Mouse (Mus musculus): ENCODE results near the gene Eef2kmt. TPM values are rescaled to one million over a fixed set of nuclear protein-coding genes. Genes with fewer than 3 reads are reported as not detected.

The Eef2kmt gene
- total RNA-seq, 2 experiments from 2014 or later, result 5.2 to 5.6 TPM

DNA sequence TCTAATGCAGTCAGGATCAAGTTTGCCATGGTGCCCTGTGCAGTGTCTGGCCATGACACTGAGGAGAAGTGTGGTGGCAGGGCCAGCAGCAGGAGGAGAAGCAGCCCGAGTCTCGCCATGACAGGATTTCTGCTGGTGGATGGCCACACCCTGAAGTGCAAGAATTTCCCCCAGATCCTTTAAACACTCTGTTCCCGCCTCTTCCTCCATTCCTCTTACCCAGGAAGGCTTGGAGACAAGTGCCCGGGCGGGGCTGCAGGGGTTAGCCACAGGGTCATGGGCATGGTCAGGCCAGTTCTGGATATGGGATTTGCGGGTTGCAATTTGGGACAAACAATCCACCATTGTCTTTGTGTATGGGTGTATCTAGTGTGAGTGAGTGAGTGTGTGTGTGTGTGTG, 33.6 kb downstream of the Eef2kmt start, which contains the start of gene AU021092:
Gene AU021092 (minus strand): TSS at position 160 of the 400 bp plus-strand sequence.
- DNase-seq, result no peak

DNA sequence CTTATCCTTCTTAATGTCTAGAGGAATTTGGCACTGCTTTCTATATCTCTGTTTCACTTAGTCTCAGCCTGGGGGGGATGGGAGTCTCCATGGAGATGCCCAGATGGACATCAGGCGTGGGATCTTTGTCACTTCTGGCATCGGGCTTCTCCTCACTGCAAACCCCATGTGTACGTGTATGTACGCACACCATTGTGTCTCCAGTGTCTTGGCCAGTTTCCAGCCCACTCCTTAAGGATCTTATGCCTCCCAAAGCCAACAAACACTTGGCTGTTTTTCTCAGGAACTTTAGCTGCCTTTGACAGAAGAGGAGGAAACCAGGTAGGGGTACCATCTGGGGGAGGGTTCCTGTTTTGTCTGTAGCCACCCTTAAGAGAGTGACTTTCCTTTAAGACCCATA, 34.4 kb downstream of the Eef2kmt start:
- no peak for DNase-seq

DNA sequence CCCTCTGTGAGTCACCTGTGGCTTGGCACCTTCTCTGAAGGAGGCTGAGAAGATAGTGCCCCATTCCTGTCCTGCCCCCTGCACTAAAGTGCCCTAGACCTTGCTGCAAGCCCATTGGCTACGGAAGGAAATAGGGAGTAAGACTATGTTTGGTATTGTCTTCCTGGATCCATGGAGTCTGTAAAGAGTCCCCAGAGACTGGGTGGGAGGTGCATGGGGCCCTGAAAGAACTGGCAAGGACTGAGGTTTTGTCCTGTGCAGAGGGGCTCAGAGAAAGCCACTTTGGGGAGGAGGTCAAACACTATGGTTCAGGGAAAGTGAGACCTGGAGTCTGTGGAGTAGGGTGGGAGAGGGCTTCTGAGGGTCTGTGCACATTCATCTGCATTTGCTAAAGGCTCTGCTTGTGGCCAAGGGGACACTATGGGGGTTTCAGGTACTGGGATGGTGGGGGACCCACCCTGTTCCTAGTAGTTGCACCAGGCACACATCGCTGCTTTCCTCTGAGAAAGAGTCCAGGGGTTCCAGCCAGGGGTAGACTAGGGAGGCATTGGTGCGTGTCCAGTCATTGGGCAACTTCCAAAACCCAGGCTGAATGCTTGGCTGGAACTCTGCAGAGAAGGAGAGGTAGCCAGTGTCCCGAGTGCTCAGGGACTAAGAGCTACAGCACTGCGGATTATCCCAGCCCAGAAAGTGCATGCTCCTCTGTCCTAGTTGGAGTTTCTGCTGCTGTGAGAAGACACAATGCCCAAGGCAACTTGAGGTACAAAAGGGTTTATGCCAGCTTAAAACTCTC, 38.2 kb downstream of the Eef2kmt start:
- DNase-seq, result no peak

DNA sequence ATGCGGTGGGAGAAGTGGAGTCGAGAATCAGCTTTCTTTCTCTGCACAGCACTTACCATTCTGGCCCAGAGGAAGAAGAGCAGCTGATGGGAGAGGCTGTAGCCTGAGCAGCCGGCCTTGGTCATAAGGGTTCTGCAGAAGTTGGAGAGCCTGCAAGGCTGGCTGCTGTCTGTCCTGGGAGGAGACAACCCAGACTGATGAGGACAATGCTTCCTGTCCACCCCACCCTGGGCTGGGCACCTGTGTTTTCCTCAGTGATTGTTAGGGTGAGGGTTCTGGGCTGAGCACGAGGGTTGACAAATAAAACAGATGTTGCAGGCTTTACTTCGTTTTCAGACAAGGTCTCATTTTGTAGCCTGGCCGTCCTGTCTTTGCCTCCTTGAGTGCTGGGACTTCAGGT, 39.1 kb downstream of the Eef2kmt start:
- DNase-seq, result no peak

DNA sequence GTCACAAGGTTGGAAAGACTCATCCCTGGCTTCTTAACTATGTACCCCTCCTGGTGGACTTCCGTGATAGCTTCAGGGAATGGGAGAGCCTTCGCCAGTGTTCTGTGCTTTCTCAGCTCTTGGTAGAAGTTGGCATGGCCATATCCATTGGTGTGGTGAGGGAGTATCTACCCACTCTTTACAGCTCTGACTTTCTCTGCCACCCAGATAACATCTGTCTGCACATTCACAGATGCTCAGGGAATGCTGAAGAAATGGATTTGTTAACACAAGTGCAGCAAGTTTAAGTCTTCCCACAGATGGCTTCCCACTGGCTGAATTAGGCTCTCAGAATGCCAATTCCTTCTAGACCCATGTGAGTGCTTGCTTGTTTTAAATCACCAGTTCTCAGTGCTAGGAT, 41.7 kb downstream of the Eef2kmt start:
- DNase-seq, result no peak

DNA sequence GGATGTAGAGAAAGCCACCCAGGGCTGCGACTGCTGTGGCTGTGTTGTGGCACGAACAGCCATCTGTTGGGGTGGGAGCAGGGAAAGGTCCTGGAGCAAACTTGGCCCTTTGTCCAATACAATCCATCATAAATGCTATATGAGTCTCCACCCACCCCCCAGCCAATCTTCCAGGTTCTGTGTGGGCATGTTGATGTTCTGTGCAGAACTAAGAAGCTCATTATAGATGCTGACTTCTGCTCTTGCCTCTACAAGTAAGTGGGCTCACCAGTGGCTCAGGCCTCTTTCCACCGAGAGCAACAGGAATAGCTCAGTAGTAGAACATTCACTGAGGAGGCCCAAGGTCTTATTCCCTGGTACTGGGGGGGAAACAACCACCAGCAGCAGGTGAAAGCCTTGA, 43.6 kb downstream of the Eef2kmt start:
- DNase-seq, result no peak

DNA sequence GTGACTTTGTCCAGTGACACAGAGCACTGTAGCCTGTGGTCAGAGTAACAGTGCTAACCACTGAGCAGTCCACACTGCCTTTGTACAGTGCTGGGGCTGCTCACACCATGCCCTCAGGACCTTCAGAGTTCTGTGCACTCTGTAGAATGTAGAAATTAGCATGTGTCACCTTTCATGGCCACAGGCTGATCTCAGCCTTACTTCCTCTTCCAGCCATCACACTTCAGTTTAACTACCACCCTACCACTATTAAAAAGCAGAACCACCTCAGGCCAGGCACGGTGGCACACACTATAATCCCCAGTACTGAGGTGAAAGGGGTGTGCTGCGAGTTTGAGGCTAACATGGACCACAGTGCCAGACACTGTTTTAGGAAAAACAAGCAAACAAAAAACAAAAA, 45.4 kb downstream of the Eef2kmt start:
- DNase-seq, result no peak

DNA sequence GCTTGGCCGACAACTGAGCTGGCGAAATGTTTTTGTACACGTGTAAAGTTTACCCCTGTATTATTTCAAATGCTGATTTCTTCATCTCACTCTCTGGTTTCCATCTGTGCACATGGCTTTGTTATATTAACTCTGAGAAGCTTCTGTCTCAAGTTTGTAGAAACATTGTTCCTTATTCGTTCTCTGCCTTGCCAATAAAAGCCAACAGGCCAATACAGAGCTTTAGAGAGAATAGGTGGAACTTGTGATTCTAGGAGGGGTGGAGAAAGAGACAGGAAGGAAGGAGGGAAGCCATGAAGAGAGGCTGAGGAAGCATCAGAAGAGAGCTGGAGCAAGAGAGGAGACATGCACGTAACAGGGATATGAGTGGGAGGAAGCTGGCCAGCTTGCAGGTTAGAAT, 49.7 kb downstream of the Eef2kmt start:
- no peak for DNase-seq

DNA sequence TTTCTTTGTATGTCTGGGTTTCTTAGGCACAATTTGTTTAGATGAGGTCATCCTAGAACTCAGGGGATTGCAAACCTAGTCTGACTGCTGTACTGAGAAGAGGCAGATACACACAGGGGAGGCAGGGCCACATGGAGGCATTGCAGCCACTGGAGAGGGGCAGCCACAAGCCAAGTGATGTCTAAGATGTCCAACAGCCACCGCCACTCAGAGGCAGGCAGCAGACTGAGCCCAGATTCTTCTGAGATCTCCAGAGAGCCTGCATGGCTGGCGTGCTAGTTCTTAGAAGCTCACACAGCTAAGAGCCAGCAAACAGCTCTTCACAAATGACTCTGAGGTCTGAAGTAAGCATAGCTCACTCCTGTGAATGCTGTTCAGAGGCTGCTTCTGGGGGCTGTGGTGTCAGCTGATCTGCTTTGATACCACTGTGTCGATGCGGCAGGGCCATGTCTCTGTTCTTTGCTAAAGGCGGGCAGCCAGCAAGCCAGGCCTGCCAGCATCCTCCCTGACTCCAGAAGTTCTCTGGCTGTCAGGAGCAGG, 50.3 kb downstream of the Eef2kmt start:
- DNase-seq, result no peak

DNA sequence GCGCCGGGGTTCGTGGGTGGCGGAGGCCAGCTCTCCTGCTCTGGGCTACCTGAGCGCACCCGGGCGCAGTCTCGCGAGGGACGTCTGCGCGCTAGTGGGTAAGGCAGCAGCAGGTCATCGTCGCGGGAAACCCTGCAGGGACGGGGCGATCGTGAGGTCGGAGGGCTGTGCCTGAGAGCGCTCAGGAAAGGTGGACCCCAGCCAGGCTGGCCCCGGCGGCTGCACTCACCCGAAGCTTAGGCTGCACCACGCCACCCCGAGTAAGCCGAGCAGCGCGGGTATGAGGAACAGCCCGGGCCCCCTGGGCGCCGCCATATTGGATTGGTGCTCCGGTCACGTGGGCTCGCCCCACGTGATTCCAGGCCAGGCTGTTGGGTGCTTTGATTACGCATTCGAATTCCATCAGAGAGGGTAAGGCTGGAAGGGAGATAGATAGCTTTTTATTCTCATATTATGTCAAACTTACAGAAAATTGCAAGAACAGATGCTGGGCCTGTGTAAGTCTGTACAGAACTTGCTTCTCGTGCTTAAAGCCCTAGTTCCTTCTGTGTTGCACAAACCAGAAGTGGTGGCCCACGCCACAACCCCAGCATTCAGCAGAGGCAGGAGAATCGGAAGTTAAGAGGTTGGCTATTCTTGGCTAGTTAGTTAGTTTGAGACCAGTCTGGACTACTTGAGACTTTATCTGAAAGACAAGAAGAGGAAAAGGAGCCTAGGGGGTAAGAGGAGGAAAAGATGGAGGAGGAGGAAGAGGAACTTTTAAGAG, 51.9 kb downstream of the Eef2kmt start, which contains the start of gene Nagpa:
Gene Nagpa (minus strand): TSS at position 345 of the 766 bp plus-strand sequence.
- DNase-seq, result peak; percentile 72 to 75

DNA sequence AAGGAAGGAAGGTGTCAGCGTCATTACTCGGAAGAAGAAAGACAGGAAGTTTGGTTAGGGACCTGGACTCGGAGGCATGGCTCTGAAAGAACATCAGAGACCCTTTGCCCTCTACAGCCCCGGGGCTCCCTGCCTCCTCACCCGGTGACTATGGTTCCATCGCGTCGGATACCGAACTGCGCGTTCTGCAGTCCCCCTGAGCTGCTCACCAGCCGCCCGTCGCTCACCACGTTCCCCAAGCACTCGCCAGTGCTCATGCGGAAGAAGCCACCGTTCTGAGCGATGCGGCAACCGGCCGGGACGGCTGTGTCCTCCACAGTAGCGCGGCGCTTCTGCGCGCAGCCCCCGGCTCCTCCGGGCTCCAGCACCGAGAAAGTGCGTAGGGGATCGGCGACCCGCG, 52.6 kb downstream of the Eef2kmt start:
- DNase-seq, result no peak

DNA sequence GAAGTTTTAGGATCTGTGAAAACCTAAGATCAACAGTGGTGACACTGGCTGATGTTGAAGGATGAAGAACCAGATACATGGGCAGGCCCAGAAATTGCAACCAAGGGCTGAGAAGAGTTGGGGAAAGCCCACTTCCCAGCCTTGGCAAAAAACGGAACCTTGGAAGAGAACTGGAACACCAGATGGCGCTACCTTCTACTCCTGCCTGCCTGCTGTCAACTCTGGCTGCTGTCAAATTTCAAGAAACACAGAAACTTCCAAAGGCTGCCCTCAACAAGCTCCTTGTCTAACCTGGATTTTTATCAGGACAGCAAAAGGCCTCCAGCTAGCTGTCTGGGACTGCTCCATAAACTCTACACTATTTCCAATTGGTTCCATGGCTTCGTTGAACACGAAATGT, 53.1 kb downstream of the Eef2kmt start:
- DNase-seq, result peak in 1 of 2 experiments; percentile 34

DNA sequence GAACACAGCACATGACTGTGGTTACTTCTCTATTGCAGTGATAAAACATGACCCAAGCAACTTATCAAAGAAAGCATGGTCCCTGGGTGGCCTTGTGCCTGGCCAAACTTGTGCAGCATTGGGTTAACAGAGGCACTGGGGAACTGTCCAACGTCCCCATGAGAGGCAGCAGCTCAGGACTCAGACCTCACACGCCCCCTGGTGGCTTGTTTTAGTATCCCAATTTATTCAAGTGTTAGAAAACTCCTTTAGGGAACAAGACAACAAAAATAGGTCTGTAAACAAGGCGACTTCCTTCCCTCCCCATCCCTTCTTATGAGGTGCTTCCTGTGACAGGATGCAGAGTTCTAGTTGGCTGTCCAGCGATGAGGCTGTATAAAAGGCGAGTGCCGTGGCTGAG, 60.7 kb downstream of the Eef2kmt start:
- no peak for DNase-seq

Small RNA genes lying within 50 kb of the gene (microRNA-seq; reads per million reads assigned to microRNA genes)
- gene Gm23689, result 0 reads per million in 2 experiments
- gene Gm26095, result 0 reads per million in 2 experiments
- gene Mir6364, result 0 reads per million in 2 experiments

Other genes with a start within 250 kb of the Eef2kmt start
- gene Smim22, start 248.7 kb downstream of the Eef2kmt start, total RNA-seq (2021), result not detected
- 100 to 1,000 TPM; 362 to 395 TPM for gene Rogdi, start 242.4 kb downstream of the Eef2kmt start, total RNA-seq (2021)
- gene Glyr1, start 206.1 kb downstream of the Eef2kmt start, total RNA-seq (2021), result 100 to 1,000 TPM; 139 TPM
- 10 to 100 TPM; 42.9 to 45.0 TPM for gene Ubn1, start 205.9 kb downstream of the Eef2kmt start, total RNA-seq (2021)
- 1 to 10 TPM; 2.4 to 2.5 TPM for gene Ppl, start 123.6 kb downstream of the Eef2kmt start, total RNA-seq (2021)
- gene Sec14l5, start 108.9 kb downstream of the Eef2kmt start, total RNA-seq (2021), result 1 to 10 TPM; 5.7 to 7.9 TPM
- 10 to 100 TPM; 12.5 to 13.6 TPM for gene Nagpa, start 52.0 kb downstream of the Eef2kmt start, total RNA-seq (2021)
- gene AU021092, start 33.7 kb downstream of the Eef2kmt start, total RNA-seq (2021), result 1 to 10 TPM; 4.5 to 4.7 TPM
- gene Alg1, start 22.4 kb downstream of the Eef2kmt start, total RNA-seq (2021), result 10 to 100 TPM; 26.7 to 29.9 TPM

All from layer of hippocampus, postnatal 36 days (tissue).